Mouse (Mus musculus) adrenal gland, adult 8-10 months (tissue): ENCODE results near the gene Rnf181. TPM values are rescaled to one million over a fixed set of nuclear protein-coding genes. Genes with fewer than 3 reads are reported as not detected.
A peak's percentile ranks its signal among the peaks of the same experiment; 100 is the strongest.

Experiments used
- DNase-seq: peaks from one replicate; pipeline ENCODE4 v3.0.0; 2022
- total RNA-seq, 4 experiments: library from RNA; stranded (reverse); gene quantifications; 2 replicates each; pipeline ENCODE4 v1.2.4; 2022

Rnf181 gene
- total RNA-seq, 4 experiments from 2014 or later, result 330 to 558 (median 451) TPM

DNA sequence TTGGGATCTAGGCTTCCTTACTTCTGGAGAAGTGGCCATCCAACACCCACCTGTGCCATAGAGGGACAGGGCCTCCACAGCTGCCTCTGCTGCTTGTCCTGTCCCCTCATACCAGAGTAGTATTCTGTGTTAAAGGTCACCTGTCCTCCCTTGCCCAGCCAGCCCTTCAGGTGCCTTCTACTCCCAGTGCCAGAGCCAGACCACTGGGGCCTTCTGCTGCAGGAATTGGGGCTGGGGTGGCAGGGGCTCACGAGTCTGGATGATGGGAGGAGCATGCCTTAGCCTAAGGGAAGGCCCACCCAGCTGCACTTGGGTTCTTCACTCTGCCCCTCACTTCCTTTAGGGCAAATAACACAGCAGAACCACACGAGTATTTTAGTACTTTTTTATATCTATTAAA lies 7.4 kb downstream of the Rnf181 start:
- DNase-seq, result no peak

DNA sequence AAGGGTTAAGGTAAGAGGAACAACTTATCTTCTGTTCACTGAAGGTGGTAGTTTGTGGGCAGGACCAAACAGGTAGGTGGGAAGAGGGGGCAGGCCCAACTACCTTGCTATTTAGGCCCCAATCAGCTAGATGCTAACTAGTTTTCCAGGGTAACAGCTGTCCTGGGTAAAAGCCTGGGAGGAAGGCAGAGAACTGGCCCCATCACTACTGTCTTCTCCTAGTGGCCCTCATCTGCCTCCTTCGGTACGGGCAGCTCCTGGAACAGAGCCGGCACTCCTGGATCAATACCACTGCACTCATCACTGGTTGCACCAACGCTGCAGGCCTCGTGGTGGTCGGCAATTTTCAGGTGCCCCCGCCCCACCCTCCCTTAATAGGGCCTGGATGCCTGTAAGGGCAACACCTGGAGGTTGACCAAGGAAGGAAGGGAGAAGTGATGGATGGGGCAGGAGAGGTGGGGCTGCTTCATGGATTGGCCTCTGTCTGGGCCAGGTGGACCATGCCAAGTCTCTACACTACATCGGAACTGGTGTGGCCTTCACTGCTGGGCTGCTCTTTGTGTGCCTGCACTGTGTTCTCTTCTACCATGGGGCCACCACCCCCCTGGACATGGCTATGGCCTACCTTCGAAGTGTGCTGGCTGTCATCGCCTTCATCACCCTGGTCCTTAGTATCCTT lies 8.5 kb downstream of the Rnf181 start:
- no peak for DNase-seq

DNA sequence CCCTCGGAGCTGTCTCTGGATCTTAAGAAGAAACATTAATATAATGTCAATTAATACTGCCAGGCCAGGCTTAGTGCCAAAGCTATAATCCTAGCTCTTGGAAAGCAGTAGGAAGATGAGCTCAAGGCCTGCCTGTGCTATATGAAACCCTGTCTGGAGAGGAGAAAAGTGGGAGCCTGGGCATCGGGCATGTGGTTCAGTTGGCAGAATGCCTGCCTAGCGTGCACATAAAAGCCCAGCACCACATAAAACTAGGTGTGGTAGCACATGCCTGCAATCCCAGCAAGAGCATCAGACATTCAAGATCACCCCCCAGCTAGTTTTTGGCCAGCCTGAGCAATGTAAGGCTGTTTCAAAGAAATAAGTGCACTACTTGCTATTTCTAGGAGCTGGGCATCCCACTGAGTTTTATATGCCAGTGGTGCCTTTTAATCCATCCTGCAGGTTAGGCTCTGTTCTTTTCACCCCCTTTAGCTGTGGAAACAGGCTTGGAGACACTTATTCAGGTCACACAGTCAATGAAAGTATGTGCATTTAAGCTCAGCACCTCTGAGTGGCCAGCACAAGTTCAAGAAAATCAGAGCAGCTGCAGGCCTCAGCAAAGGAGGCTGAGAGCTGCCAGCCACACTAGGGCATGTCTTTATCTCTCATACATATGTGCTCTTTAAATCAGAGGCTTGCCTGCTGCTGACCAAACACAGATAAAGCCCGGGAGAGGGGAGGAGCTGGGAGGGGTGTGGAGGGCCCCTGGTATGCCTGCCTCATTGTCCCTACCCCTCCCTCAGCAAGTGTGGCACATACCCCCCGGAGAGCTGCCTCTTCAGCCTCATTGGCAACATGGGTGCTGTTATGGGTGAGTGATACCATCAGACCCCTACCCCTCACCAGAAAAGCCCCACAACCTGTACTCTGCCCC lies 9.3 kb downstream of the Rnf181 start:
- DNase-seq, result no peak

DNA sequence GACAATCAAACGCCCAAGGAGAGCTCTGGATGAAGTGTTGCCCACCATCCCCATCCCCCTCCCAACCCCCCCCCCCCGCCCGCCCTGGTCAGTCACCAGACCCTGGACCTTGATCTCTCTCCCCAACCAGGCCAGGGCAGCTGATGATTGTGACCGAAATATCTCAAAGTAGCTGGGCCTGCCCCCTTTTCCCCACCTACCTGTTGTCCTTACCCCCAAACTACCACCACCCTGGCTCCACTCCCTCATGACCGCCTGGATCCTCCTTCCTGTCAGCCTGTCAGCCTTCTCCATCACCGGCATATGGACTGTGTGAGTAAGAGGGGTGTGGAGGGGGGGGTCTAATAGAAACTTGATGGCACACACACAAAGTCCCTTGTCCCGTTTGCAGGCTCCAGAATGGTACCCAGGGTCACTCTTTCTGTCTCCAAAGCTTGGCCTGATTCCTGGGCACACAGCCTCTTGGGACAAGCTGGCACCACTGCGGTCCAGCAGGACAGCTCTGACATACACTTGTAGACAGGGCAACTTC lies 10.7 kb downstream of the Rnf181 start:
- peak; percentile 45 for DNase-seq

DNA sequence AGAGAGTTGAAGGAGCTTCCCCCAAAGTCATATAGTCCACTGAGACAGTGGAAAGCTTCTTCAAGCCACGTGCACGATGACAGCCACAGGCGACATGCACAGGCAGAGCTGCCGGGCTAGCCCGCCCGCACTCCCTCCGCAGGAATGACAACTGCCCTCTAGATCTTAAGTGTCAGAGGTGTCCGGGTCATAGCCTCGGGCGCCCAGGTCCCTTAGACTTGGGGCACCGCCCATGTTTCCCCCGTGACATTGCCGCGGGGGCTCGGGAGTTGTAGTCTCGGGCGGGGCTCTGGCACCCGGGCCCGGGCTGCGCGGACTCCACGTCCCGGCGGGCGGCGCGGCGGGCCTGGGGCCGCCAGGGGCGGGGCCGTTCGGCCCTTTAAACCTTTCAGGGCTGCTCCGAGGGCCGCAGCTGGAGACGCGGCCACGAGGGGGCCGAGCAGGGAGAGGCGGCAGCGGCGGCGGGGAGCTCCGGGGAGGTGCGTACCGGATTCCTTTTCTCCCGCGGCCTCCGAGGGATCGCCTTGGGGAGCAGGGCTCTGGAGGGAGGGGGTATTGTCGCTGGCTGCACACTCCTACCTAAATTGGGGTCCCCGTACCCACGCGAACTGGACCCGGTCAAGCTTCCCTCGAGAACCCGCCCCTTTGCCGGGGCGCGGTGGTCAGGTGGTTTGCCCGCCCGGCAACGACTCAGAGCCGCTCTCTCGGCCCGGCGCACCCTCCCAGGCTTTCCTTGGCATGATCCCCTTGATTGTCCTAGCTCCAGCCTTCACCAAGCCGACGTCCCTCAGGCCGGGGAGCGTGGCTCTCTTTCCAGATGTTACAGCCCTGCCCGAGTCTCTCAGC lies 11.5 kb downstream of the Rnf181 start, which contains the start of gene Tmem150a:
Gene Tmem150a (plus strand): TSS at position 382 of the 846 bp plus-strand sequence.
- DNase-seq, result peak; percentile 82

DNA sequence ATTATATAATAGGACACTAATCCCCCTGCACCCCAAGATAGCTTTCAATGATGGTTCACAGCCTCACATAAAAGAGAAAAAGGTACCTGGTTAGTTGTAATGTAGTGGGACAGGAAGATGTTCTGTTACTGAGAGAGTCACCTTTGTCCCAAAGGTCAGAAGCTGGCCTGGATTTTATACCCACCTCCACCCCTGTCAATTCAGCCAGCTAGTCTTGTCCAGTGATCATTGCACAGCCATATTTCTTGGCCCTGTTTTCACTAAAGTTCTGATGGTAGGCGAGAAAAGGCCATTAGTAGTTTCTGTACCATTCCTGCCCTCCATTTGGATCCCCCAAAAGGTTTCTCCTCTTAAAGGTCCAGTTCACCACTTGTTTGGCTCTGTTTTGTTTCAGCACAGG lies 12.7 kb downstream of the Rnf181 start:
- DNase-seq, result no peak

DNA sequence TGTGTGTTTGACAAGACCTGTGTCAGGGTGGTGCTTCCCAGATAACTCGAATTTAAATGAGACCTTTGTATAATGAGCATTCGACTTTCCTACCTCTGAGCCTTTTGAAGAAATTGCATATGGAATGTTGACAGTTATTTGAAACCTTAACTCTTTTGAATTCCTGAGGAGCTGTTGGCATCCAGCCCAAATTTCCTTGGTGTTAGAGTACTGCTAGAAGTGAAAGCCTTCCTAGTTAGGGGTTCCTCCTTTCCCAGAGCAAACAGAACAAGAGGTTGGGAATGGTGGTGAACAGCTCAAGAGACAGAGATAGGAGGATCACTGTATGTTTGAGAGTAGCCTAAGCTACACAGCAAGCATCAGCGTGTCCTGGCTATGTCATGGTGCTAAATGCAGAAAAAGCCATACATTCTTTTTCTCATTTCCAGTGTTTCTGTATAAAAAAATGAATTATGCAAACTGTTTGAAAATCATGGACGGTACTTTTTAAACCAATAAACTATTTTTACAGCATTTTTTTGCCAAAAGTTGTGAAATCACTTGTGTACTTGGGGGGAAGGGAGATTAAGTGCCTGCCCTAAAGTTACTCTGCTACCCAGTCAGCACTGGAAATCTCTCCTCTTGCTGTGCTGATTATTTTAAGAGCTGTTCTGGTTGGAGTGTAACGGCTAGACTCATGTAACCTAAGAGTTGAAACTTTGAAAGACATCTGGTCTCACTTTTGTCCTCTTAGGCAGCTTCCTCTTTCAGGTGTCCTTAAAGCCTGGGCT lies 13.9 kb downstream of the Rnf181 start:
- DNase-seq, result no peak

DNA sequence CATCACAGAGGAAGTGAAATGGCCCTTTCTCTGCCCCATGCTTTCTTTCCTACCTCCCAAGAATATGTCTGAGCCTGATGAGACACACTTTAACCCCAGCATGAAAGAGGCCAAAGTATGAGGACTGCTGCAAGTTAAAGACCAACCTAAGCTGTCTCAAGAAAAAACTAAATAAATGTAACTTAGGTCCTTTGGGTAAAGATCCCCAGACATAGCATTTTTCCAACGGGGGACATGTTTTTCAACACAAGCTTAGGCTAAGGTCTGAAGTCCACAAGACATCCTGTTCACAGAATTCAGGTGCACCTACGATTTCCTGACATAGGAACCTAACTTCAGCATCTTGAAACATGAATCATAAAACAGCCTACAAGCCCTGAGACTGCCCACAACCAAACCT lies 16.5 kb downstream of the Rnf181 start:
- DNase-seq, result no peak

DNA sequence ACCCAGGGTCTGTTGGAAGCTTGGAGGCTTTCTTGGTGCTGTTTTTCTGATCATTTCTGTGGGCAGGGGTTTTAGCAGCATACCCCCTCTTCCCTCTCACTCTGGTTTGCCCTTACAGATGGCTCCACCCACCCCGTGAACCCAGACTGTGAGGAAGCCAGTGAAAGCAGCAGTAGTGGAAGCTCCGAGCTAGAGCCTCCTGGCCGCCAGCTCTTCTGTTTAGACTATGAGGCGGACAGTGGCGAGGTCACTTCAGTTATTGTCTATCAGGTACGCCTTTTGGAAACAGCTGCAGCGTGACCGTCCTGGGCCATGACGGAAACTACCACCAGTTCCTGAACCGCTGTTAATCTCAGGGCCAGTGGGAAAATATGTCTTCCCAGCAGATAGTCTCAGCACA lies 18.3 kb downstream of the Rnf181 start:
- no peak for DNase-seq

DNA sequence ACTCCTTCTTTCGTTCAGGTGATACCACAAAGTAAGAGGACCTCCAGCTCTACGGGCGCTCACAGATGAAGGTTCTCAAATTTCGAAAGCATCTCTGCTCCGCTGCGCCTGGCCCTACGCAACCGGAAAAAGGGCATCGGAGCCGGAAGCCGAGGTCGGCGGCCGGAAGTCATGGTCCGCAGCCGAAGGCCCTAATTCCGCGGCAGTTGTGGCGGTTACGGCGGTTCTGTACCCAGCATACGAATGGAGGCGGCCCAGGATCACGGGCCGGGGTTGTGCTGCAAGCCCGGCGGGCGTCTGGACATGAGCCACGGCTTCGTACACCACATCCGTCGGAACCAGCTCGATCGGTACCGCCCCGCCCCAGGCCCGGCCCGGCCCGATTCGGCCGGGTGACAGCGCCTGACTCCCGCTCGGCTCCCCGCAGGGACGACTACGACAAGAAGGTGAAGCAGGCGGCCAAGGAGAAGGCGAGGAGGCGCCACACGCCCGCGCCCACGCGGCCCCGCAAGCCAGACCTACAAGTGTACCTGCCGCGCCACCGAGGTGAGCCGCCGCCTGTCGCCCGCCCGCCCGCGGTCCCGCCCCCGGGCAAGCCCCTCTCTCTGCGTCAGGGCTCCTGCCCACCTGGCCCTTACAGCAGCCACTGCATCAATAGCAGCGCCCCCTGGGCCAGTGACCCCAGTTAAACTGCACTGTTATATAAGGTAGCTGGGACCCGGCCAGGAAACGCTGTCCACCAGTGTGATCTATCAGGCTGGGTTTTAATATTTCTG lies 19.4 kb downstream of the Rnf181 start, which contains the start of gene 0610030E20Rik:
Gene 0610030E20Rik (plus strand): TSS at position 152 of the 776 bp plus-strand sequence.
- peak; percentile 73 for DNase-seq

DNA sequence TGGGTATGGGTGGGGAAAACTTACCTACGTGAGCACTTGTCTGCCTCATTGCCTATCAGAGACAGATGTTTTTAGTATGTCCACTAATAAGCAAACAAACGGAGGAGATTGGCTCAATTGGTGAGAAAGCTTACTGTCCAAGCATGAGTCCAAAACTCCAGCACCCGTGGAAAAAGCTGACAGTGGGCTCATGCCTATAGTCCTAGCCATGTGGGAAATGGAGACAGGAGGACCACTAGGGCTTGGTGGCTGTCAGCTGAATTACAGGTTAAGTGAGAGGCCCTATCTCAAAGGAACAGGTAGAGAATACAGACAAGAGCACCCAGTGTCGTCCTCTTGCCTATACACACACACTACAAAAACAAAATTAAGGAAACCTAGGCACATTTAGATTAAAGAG lies 20.5 kb downstream of the Rnf181 start:
- DNase-seq, result no peak

DNA sequence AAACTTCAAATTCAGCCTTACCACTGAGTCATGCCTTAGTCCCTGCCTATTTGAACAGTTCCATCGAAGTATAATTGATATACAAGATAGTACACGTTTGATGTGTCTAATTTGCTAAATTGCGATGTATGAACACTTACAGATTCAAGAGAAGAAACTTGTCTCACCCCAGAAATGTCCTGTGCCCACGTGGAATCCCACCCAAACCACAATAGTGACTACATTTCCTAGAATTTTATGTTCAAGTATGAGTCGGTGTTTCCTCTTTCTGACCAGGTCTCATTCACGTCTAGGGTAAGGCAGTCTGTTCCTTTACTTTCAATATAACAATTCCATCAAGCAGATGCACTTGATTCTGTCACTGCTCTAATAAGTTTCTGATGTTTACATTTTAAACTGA lies 21.1 kb downstream of the Rnf181 start:
- DNase-seq, result no peak

DNA sequence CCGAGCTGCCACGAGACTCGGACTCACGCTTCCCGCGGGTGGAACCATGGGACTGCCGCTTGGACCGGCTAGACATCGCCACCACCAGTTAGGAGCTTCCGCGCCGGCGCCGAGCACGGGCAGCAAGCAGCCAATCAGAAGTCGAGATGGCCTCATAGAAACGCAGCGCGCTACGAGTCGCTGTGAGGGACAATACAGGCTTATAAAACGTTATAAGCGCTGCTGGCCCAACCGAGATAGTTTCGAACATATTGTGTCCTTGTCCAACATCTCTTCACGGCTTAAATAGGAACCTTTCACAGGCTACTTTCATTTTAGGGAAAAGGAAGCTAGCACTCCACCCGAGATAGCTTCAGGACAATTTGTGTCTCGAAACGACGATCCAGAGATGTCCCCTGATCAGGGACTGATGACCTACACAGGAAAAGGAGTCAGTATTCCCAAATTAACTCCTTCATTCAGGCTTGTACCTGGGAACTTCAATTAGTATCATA lies 21.6 kb downstream of the Rnf181 start, which contains the start of gene Usp39:
Gene Usp39 (minus strand): TSS at position 111 of the 494 bp plus-strand sequence.
- peak; percentile 90 for DNase-seq

DNA sequence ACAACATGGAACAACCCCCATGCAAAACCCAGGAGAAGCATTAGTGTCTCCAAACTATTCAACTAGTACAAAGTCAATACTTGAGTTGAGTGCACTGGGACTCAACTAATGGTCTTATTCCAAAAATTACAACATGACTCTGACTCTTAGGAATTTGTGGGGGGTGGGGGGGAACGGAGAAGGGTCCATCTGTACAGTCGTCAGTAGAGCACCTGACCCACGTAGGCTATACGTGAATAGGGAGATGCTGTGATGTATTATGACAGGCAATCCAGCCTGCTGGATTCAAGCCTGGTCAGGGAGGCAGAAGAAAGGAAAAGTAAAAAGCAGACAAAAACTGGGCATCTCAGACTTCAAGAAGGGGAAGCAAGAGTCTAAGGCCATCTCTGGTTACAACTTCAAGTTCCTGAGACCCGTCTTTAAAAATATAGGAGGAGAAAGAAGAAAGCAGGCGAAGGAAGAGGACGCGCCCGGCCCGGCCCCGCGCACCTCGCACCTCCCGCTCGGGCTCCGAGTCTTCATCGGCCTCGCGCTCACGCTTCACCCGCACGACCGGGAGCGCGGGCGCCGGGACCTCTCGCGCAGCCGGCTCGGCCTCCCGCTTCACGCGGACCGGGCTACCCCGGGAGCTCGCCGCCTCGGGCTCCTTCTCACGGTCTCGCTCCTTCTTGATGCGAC lies 22.2 kb downstream of the Rnf181 start:
- DNase-seq, result no peak

DNA sequence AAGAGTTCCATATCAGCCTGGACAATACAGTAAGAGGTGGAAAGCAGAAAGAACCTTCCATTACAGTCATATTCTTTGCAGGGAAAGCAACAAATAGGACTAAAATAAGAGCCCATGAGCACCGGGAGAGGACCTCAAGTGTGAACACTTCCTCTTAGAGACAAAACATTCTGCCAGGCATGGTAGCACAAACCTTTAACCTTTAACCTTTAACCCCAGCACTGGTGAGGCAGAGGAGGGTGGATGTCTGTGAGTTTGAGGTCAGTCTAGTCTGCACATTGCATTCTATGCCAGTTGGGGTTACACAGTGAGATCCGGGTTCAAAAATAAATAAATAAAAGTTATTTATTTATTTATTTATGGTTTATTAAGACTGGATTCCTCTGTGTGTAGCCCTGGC lies 26.3 kb downstream of the Rnf181 start:
- no peak for DNase-seq

DNA sequence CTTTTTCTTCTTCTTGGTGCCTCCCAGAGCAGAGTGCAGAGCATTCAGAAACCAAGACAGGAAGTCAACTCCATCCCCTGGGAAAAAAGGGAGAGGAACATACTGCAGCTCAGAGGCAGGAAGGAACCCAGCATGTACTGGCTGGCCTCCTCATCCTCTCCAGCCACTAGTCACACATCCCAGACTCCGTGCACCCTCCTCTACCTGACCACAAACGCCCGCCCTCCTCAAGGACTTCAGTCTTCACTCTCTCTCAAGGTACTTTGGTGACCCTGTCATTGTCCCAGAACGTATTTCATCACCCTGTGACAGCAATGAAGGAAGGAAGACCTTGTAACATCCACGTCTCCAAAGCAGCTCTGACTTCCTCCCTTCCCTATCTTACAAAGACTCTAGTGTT lies 33.6 kb downstream of the Rnf181 start:
- no peak for DNase-seq

DNA sequence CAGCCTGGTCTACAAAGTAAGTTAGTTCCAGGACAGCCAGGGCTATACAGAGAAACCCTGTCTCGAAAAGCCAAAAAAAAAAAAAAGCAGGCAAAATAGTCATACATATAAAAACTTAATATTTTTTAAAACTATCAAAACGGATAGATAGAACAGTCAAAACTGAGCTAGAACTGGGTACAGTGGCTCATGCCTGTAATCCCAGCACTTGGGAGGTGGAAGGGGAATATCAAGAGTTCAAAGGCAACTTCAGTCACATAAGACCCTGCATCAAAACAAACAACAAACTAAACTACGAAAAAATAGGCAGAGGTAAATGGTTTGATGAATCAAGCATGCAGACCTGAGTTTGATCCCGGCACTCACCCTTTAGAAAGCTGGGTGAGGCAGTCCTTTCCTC lies 36.6 kb downstream of the Rnf181 start:
- no peak for DNase-seq

DNA sequence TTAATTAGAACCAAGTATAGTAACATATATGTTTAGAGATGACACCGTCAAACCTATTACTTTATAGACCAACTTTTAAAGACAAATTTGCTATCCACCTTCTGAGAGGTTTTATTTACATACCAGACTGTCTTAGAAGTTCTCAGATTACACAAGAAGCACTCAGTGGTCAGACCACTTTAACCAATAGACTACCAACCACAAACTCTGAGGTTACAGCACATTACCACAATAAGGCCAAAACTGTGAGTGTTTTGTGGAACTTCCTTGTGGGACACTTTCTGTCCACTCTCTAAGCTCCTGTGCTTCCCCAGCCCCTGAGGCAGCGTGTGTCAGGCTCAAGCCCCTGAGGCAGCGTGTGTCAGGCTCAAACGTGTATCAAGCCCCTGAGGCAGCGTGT lies 37.7 kb downstream of the Rnf181 start:
- no peak for DNase-seq

DNA sequence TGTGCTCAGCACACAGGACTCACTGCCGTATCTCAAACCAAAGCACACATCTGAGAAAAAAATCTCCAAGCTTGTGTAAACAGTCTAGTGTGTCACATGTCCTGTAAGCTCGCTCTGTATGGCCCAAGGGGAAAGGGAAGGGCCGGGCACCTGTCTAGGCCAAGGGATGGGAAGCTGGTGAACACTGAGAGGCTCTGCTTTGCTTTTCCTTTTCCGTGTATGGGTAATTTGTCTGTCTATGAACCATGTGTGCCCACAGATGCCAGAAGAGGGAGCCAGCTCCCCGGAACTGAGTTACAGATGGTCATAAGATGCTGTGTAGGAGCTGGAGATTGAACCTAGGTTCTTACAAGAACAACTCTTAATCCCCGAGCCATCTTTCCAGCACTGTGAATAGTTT lies 40.5 kb downstream of the Rnf181 start:
- DNase-seq, result no peak
